Mouse (Mus musculus) embryonic facial prominence, embryonic 15.5 days (tissue): ENCODE results near the gene Zbed3. TPM values are rescaled to one million over a fixed set of nuclear protein-coding genes. Genes with fewer than 3 reads are reported as not detected.

Experiments
- ATAC-seq: fragments of 200-750 bp; cut with Nextera tagmentation; 2 replicates; pipeline ENCODE4 v1.8.0; 2017; ENCODE audit warnings: low read depth, moderate TSS enrichment; ENCODE audit not compliant: insufficient number of reproducible peaks, low FRiP score, low TSS enrichment
- H3K27ac ChIP-seq: fragments of 300-500 bp; sonication (generic); replicated peaks from 2 replicates; pipeline ENCODE4 v1.5.1; 2015; ENCODE audit warnings: mild to moderate bottlenecking, inconsistent platforms
- H3K27me3 ChIP-seq: fragments of 300-500 bp; sonication (generic); 2 replicates; pipeline ENCODE4 v1.6.1; 2015; ENCODE audit warnings: inconsistent platforms
- H3K36me3 ChIP-seq: fragments of 300-500 bp; sonication (generic); 2 replicates; pipeline ENCODE4 v1.6.1; 2015; ENCODE audit warnings: mild to moderate bottlenecking, inconsistent platforms
- H3K4me1 ChIP-seq: fragments of 300-500 bp; sonication (generic); 2 replicates; pipeline ENCODE4 v1.6.1; 2015; ENCODE audit warnings: inconsistent platforms
- H3K4me2 ChIP-seq: fragments of 300-500 bp; sonication (generic); replicated peaks from 2 replicates; pipeline ENCODE4 v1.6.1; 2015; ENCODE audit warnings: mild to moderate bottlenecking, inconsistent platforms
- H3K4me3 ChIP-seq: fragments of 300-500 bp; sonication (generic); replicated peaks from 2 replicates; pipeline ENCODE4 v1.5.1; 2015; ENCODE audit warnings: mild to moderate bottlenecking, inconsistent platforms
- H3K9ac ChIP-seq: fragments of 300-500 bp; sonication (generic); 2 replicates; pipeline ENCODE4 v1.6.1; 2015; ENCODE audit warnings: inconsistent platforms
- H3K9me3 ChIP-seq: fragments of 300-500 bp; sonication (generic); replicated peaks from 2 replicates; pipeline ENCODE4 v1.6.1; 2016; ENCODE audit warnings: inconsistent platforms
- WGBS: fragments of 180-500 bp; shearing (Covaris S2); methylation state at CpG from one replicate; pipeline ENCODE4 v1.1.7; 2015; 5-methylcytosine and 5-hydroxymethylcytosine counted together
- polyA plus RNA-seq: library from polyadenylated mRNA; unstranded; fragments of >200 nt; fragmentation: Nextera tagmentation; extraction: Ambion mirVana; gene quantifications from 2 replicates; pipeline ENCODE4 v1.2.1, GENCODE M21; 2015

Zbed3 gene
- polyA plus RNA-seq, 1 experiment from 2014 or later, result 57.1 TPM

DNA sequence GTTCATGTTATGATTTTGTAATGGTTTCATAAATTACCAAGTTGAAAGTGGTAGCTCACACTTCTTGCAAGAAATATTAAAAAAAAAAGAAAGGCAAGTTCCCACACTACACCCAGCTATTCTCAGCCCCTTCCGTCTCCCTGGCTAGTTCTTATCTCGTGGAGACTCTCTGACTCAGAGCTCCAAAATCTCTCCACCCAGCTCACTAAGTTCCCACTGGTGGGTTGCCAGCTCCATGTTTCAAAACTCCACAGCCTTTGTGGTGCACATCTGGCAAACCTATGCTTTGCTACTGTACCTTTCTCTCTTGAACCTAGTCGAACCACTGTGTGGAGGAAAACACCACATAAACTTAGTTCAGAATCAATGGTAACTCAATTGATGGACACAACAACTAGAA is 55.3 kb downstream of the Zbed3 start:
- Histone ChIP-seq H3K4me1 (peaks cover 9% of the 10 kb centered on the region), H3K9ac (no peak overlapping the region), H3K4me3 (no peak overlapping the region), H3K27ac (no peak overlapping the region), H3K9me3 (no peaks in the 10 kb centered on the region), H3K36me3 (no peaks in the 10 kb centered on the region), H3K4me2 (no peak overlapping the region), H3K27me3 (no peaks in the 10 kb centered on the region)
- no peak for ATAC-seq
- WGBS, result 73% methylated on average over 3 of the region's 3 CpGs

DNA sequence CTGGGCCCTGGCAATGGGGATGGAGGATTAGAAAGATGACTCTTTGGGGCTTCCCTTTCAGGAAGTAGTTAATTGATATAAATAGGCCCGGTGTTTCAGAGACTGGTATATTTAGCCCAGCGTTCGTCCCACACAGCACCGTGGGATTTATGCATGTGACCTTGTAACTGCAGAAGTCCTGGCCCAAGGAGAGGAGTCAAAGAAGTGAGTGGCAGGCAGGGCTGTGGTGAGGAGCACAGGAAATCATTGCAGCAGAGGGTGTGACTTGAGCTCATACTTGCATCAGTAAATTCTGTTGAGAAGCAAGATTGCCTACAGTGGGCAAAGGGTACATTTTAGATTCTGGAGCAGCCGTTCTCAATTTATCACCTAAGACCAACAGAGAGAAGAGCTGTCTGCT is 59.0 kb downstream of the Zbed3 start:
- ATAC-seq, result no peak
- H3K4me2 ChIP-seq, result no peak overlapping the region
- no peaks in the 10 kb centered on the region for H3K9me3 ChIP-seq
- H3K27me3 ChIP-seq, result no peaks in the 10 kb centered on the region
- no peaks in the 10 kb centered on the region for H3K4me1 ChIP-seq
- no peak overlapping the region for H3K9ac ChIP-seq
- H3K27ac ChIP-seq, result no peak overlapping the region
- no peak overlapping the region for H3K4me3 ChIP-seq
- WGBS, result 57% methylated on average over 5 of the region's 5 CpGs
- H3K36me3 ChIP-seq, result no peaks in the 10 kb centered on the region

Other genes starting within 250 kb of the Zbed3 start
- 3.1 and 3.7 TPM in 2 replicates for gene Pde8b, start 73.3 kb upstream of the Zbed3 start, polyA plus RNA-seq
- gene Aggf1, start 51.7 kb downstream of the Zbed3 start, polyA plus RNA-seq, result 35.1 and 35.2 TPM in 2 replicates
- gene Crhbp, start 121.3 kb downstream of the Zbed3 start, polyA plus RNA-seq, result 0.09 and 0.68 TPM in 2 replicates
- 5.2 and 6.3 TPM in 2 replicates for gene S100z, start 155.1 kb downstream of the Zbed3 start, polyA plus RNA-seq
- gene F2rl1, start 201.6 kb downstream of the Zbed3 start, polyA plus RNA-seq, result 4.5 and 5.1 TPM in 2 replicates